Mouse (Mus musculus) layer of hippocampus, adult 18-20 months (tissue): ENCODE data around the gene Cyb561d2. TPM values are rescaled to one million over a fixed set of nuclear protein-coding genes. Genes with fewer than 3 reads are reported as not detected.
"Not testable (repeated sequence)": the region's sequence is repeated elsewhere in the genome, so short reads cannot be mapped to it uniquely, and the experiment has no call there.

Experiments
- DNase-seq, 2 experiments: peaks; one replicate each; pipeline ENCODE4 v3.0.0; 2022; ENCODE audit warnings: low spot score in 2 of 2
- total RNA-seq, 2 experiments: library from RNA; stranded (reverse); gene quantifications; 2 replicates each; pipeline ENCODE4 v1.2.3; 2021

Gene Cyb561d2
- total RNA-seq, 2 experiments from 2014 or later = 15.4 to 17.2 TPM

- DNase-seq = no peak
These were observed 30.3 kb upstream of the Cyb561d2 start for GRCm38 (mm10) chr9:107572327-107572662.

- no peak for DNase-seq
These were observed 29.7 kb upstream of the Cyb561d2 start for GRCm38 (mm10) chr9:107571534-107572326.

GRCm38 (mm10) chr9:107570845-107571244 is 28.9 kb upstream of the Cyb561d2 start:
- DNase-seq = no peak

- no peak for DNase-seq
These were observed 28.0 kb upstream of the Cyb561d2 start for GRCm38 (mm10) chr9:107570016-107570415.

- DNase-seq = no peak
These were observed 27.3 kb upstream of the Cyb561d2 start for GRCm38 (mm10) chr9:107569270-107569669.

GRCm38 (mm10) chr9:107568331-107569261 is 26.6 kb upstream of the Cyb561d2 start:
- peak in 1 of 2 experiments; percentile 84 for DNase-seq

- no peak for DNase-seq
These were observed 25.8 kb upstream of the Cyb561d2 start, which contains the start of gene Hyal2 for GRCm38 (mm10) chr9:107567702-107568319. Hyal2 (plus strand) TSS chr9:107567945.

GRCm38 (mm10) chr9:107566855-107567254 is 24.9 kb upstream of the Cyb561d2 start:
- DNase-seq = no peak

GRCm38 (mm10) chr9:107566041-107566709 is 24.2 kb upstream of the Cyb561d2 start:
- DNase-seq = peak in 1 of 2 experiments; percentile 79

GRCm38 (mm10) chr9:107565556-107565955 is 23.6 kb upstream of the Cyb561d2 start:
- DNase-seq = not testable (repeated sequence)

GRCm38 (mm10) chr9:107563029-107563581 is 21.1 kb upstream of the Cyb561d2 start, which contains the start of gene Tusc2:
Tusc2 (plus strand) TSS chr9:107563255.
- DNase-seq = peak; percentile 95 to 98

- DNase-seq = no peak
These were observed 14.4 kb upstream of the Cyb561d2 start for GRCm38 (mm10) chr9:107556346-107556745.

GRCm38 (mm10) chr9:107555701-107556100 is 13.7 kb upstream of the Cyb561d2 start:
- DNase-seq = no peak

- no peak for DNase-seq
These were observed 13.1 kb upstream of the Cyb561d2 start for GRCm38 (mm10) chr9:107555031-107555457.

- DNase-seq = peak; percentile 93 to 96
These were observed 12.4 kb upstream of the Cyb561d2 start for GRCm38 (mm10) chr9:107554319-107554825.

- DNase-seq = no peak
These were observed 11.7 kb upstream of the Cyb561d2 start for GRCm38 (mm10) chr9:107553541-107554318.

- DNase-seq = no peak
These were observed 10.8 kb upstream of the Cyb561d2 start for GRCm38 (mm10) chr9:107552690-107553393.

GRCm38 (mm10) chr9:107551890-107552355 is 9.9 kb upstream of the Cyb561d2 start:
- DNase-seq = no peak
